Mouse (Mus musculus) gastrocnemius, postnatal 14 days (tissue): ENCODE measurements at regions not wholly inside any gene's neighbourhood (a gene's known extent, or its start where the extent isn't known, plus 50 kb on each side); places are given as distances from the start of the nearest gene placed in this dataset.

ENCODE experiments used
- DNase-seq: peaks from one replicate; pipeline ENCODE4 v3.0.0; 2021; ENCODE audit warnings: mixed read lengths
- intact Hi-C: fragments of 180-260 bp; cut with DNase I; formaldehyde crosslinking; loops from one replicate; pipeline ENCODE4 v1.15.1; 2025; ENCODE audit warnings: low total_unique reads

- intact Hi-C loops, result loop anchor here (5.0 kb wide), 1 partner anchor 36 kb away; no protein-coding TSS in a partner anchor
- DNase-seq, result peak; percentile 46
These were observed 137.8 kb downstream of the B3glct start for GRCm38 (mm10) chr5:149815879-149816278.

DNA sequence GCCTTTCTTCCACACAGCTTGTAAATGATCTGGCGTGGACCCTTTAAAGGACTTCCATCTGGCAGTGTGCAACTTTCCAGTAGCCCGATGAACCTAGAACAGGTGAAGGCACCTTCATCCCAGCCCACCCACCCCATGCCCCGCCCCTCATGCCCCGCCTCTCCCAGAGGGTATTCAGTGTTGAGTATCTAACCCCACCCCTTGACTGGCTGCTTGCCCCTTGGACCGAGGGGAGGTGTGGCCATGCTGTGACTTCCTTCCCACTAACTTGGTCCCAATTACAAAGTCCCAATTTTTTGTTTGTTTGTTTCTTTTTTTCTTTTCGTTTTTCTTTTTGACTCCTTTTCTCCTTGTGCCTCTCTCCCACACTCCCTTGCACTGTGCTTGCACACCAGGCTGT, 140.8 kb downstream of the B3glct start:
- intact Hi-C loops, result loop anchor here (5.0 kb wide), 1 partner anchor 33 kb away; no protein-coding TSS in a partner anchor
- no peak for DNase-seq

- no peak for DNase-seq
- intact Hi-C loops, result no loop called here
These were observed 145.8 kb downstream of the B3glct start for GRCm38 (mm10) chr5:149823821-149824220.

GRCm38 (mm10) chr5:149827599-149827998, 149.6 kb downstream of the B3glct start:
- intact Hi-C loops, result no loop called here
- DNase-seq, result no peak

DNA sequence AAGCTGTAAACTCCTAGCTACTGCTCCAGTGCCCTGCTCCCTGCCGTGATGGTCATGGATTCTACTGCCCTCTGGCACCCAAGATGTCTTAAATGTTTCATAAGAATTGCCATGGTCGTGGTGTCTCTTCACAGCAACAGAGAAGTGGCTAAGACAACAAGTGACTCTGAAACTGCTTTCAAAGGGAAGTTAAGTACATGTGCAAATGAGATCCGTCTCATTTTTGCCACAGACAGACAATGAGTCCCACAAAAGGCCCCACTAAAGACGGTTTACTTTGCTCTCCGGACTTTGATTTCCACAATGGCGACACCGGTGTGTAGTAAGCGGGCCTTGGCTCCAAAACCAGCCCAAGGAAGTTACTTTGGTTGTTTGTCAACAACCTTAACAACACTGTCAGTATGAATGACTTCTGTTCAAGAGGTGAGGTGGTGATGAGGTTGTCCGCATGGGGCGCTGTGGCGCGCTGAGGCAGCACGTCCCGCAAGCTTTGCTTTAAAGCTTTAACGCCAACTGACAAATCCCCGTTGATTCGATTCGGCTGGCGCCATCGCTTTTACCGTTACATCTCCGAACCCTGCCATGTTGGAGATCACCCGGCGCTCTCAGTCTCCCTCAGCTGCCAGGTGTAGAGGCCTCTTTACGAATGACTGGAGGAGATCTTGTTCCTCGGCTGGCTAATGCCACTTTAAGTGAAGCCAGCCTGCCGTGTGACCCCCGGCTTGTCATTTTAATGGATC, 153.3 kb downstream of the B3glct start:
- peak; percentile 47 for DNase-seq
- intact Hi-C loops, result no loop called here

DNA sequence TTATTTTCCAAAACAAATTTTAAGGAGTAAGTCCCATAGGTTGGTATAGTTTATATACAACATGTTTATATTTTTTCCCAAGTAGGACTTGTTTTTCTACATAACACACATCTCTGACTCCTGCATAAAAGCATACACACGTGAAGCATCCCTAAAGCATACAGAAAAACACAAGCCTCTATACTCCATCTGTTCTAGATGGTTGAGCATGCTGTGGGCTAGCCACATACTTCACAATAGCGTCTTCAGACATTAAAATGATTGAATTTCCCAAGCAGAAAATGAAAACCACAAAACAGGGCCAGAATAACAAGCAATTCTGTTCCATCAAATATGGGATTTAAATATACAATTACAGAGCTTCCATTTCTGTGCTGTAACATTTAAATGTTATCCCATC, 159.3 kb downstream of the B3glct start:
- DNase-seq, result no peak
- intact Hi-C loops, result no loop called here

DNA sequence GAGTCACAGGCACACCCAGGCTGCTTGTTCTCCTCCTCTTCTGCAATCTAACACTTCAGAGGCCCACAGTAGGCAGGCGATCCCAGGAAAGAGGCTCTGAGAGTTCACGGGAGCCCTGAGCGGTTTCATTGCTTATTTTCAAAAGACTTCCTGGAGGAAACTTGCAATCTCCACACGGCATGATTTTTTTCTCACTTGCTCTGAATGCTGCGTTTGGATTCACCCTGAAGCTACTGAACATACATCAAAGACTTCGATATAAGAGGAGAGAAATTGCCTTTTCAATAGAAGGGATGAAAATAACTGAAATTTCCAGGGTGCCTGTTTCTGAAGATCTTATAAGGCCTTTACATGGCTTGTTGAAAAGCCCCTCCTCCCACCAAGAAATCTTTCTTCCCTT, 164.5 kb downstream of the B3glct start:
- intact Hi-C loops, result no loop called here
- DNase-seq, result no peak

- intact Hi-C loops, result no loop called here
- no peak for DNase-seq
These were observed 165.3 kb downstream of the B3glct start for GRCm38 (mm10) chr5:149843310-149843709.

GRCm38 (mm10) chr5:149845256-149845655, 167.2 kb downstream of the B3glct start:
- intact Hi-C loops, result no loop called here
- no peak for DNase-seq

DNA sequence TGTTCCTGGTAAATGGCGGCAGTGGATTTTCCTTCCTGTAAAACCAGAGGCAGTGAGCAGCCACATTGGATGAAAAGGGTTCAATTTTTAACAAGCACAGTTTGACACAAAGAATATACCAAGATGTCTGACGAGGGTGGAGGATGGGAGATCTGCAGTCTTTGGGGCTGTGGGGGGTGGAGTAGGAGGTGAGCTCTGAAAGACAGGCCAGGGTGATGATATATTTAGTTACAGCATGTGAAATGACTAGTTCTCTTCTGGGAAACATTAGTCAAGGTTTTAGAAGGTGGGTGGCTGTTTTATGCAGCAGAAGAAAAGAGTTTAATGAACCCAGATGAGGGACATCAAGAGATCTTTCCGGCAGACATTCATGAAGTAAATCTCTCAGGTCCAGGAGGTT, 170.0 kb upstream of the Rxfp2 start:
- DNase-seq, result no peak
- intact Hi-C loops, result no loop called here

DNA sequence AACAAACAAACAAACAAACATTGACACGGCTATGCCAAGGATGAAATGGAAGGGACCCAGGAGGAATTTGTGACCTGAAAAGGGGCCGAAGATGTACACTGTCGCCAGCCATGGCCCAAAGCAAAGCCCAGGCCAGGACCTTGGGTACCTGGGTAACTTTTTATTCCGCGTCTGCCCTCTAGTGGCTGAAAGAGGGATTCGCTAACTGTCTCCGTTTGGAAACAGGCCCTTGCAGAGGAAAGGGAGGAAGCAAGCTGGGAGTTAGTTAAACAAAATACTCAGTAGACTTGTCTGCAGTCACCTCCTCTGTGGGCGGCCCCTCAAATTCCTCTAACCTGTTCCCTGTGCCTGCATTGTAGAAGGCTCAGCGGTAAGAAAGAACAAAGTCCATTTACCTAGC, 167.5 kb upstream of the Rxfp2 start:
- intact Hi-C loops, result loop anchor here (5.0 kb wide), 2 partner anchors 34 to 139 kb away; no protein-coding TSS in a partner anchor
- DNase-seq, result peak; percentile 58

GRCm38 (mm10) chr5:149852516-149852915, 166.0 kb upstream of the Rxfp2 start:
- DNase-seq, result no peak
- intact Hi-C loops, result loop anchor here (5.0 kb wide), 2 partner anchors 35 to 140 kb away; no protein-coding TSS in a partner anchor

DNA sequence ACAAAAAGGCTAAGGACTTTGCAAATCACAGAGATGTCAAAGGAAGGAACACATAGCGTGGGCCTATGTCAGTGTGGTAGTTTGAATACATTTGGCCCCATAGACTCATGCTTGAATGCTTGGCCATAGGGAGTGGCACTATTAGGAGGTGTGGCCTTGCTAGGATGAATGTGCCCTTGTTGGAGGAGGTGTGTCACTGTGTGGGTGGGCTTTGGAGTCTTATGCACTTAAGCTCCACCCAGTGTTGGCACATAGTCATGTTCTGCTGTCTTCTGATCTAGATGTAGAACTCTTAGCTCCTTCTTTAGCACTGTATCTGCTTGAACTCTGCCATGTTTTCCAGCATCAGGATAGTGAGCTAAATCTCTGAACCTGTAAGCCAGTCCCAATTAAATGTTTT, 162.4 kb upstream of the Rxfp2 start:
- DNase-seq, result no peak
- intact Hi-C loops, result no loop called here

DNA sequence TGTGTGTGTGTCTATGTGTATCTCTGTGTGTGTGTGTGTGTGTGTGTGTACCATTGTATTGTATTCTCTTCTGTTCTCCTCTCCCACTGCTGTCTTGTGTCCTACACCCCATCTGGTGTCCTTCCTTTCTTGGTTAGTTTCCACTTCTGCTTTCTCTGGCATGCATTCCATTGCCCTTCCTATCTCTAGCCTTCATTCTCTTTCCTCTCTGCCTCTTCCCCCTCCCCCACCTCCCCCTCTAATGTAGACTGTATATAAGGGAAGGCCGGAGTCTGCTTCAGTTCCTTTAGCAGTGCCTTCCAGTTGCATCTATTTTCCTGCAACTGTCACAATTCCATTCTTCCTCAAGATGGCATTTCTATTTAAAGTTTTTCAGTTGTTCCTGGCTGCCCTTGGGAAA, 161.5 kb upstream of the Rxfp2 start:
- no peak for DNase-seq
- intact Hi-C loops, result no loop called here

GRCm38 (mm10) chr5:149861489-149861962, 156.9 kb upstream of the Rxfp2 start:
- peak; percentile 47 for DNase-seq
- intact Hi-C loops, result no loop called here

DNA sequence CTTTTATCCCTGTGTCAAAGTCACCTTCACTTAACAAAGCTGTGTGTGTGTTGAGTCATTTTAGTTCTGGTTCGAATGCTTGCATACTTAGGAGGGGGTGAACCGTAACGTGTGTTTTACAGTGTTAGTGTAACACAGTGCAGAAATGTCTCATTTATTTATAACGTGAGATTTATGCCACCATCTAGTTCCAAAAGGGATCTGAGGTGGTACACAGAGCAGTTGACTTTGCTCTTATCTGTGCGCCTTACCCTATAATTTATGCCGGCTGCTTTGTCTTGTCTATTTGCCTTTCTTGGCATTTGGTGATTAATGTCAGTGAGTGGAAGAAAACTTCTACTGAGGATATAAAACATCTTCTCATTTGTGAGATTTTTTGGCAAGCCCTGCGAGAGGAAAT, 150.5 kb upstream of the Rxfp2 start:
- DNase-seq, result no peak
- intact Hi-C loops, result no loop called here

DNA sequence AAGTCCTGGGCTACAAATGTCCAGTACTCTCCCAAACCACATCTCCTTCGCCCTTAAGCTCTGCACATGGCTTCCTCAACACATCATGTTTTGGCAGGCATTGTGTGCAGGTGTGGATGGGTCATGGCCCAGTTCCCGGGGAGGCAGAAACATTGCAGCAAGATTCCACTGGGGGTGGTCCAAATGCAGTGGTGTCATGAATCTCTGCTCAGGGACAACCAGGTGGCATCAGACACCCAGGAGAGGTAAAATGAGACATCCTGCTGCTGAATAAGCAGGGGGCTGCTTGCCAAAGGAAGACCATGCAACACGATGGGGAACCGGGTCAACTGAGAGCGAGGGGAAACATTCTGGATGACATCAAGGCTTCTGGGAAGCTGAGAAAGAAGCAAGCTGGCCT, 149.0 kb upstream of the Rxfp2 start:
- peak; percentile 19 for DNase-seq
- intact Hi-C loops, result no loop called here

GRCm38 (mm10) chr5:149870596-149870995, 147.9 kb upstream of the Rxfp2 start:
- intact Hi-C loops, result no loop called here

GRCm38 (mm10) chr5:149871521-149871920, 147.0 kb upstream of the Rxfp2 start:
- DNase-seq, result no peak
- intact Hi-C loops, result no loop called here

More at GRCm38 (mm10) chr5:149870596-149870995, 147.9 kb upstream of the Rxfp2 start:
- no peak for DNase-seq

DNA sequence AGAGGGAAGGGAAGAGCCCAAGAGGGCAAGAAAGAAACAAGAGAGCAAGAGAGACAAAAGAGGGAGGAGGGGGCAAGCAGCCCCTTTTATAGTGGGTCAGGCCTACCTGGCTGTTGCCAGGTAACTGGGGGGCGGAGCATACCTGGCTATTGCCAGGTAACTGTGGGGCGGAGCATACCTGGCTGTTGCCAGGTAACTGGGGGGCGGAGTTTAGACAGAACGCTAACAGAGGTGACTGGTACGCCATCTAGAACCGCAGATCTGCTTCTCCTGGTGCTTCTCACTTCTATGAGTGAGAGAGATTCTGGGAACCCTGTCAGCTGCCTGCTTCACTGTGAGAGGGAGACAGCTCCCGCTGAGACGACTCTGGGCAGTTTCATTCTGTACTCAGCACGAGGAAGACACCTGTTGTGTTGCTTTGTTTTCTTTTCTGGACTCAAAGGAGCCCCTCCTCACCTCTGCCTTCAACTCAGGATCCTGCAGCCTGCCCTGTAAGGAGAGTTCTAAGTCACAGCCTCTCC, 144.9 kb upstream of the Rxfp2 start:
- intact Hi-C loops, result no loop called here
- DNase-seq, result no peak

DNA sequence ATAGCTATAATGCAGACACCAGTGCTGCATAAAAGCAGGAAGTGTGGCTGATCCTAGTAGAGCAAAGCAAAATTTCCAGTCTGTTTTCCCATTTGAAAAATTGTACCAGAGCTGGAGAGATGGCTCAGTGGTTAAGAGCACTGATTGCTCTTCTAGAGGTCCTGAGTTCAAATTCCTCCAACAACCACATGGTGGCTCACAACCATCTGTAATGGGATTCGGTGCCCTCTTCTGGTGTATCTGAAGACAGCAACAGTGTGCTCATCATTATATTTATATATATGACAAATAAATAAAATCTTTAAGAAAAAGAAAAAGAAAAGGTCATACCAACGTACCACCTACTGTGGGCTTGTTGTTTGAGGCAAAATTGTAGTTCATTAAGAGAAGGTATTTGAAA, 144.1 kb upstream of the Rxfp2 start:
- intact Hi-C loops, result no loop called here
- no peak for DNase-seq
